Mouse (Mus musculus): ENCODE data around the gene Insyn1. TPM values are rescaled to one million over a fixed set of nuclear protein-coding genes. Genes with fewer than 3 reads are reported as not detected.

Gene Insyn1
- total RNA-seq (2015; ENCODE audit: low replicate concordance), result not detected in 2 replicates
- total RNA-seq (2017; ENCODE audit: low replicate concordance), result not detected in 2 replicates

DNA sequence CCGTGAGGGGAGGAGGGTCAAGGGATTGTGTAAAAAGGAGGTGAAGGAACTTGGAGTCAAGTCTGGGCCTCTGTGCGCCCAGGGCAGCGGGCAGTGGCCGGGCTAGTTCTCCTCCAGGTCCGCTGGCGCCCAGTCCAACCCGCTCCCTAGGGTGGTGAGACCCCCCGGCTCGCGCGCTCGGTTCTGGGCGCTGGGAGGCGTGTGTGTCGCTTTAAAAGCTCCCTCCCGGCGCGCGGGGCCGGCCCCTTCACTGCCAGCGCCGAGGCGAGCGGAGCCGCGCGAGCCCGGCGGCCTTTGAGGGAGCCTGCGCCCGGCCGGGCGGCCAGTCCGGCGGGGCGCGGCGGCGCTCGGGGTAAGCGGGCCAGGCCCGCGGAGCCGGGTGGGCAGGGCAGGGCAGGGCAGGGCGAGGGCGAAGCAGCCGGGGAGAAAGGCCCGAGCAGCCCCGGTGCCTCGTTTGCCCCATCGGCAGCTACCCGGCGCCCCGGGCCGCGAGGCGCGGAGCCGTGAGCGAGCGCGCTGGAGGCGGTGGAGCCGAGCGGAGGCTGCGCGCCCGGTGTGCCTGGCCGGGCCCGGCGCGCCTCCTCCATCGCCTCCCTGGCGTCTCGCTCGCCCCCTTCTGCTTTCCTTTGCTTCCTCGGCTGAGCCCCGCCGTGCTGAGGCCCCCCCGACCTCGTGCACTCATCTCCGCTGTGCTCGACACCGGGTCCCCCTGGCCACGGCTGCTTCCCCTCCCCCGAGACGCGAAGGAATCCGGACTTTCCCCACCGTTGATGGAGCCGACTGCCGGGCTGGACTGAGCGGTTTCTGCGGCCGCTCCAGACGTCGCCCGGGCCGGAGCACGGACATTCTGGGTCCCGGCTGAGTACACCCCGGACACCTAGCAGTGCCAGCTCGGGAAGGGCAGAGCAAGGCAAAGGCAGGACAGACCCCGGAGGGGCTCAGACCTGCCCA is at the start of gene Insyn1:
Gene Insyn1 (plus strand): TSS at position 753 of the 951 bp plus-strand sequence.
- ATAC-seq (replicated peaks; ENCODE audit: low FRiP score, poor library complexity, severe bottlenecking), result no peak

DNA sequence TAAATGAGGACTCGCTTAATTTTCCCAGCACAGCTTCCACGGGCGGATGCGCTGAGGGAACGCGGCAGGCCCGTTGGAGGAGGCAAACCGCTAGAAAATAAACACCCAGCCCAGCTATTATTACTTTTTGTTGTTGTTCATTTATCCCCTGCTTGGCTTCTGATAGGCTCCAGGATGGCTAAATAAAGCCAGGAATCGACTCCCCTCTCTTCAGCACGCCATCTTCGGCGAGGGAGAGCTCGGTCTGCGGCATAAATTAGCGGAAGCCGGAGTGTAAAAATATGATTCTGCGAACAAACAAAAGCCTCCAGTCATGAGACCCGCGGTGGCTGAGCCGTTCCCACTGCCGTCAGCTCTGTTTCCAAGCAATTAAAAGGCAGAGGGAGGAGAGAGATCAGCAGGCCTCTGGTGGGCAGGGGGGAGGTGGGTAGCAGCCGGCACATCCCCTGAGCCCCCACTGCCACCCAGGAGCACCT is 49.4 kb upstream of the Insyn1 start:
- ATAC-seq (replicated peaks; ENCODE audit: low FRiP score, poor library complexity, severe bottlenecking), result no peak

DNA sequence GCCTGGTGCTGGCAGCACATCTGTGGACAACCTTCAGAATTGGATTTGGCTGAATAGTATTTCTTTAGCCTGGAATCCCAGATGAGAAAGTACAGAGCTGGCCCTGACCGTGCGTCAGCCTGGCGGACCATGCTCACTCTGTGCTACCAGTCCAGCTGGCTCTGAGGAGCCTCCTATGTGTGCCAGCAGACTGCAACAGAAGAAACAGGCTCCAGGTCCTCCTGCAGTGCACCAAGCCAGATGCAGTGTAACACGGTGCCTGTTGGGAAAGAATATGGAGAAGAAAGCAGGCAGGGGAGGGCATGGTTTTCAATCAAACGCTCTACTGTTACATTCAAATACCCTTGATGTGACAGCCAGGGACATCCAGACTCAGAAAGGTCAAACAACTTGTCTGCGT is 48.3 kb upstream of the Insyn1 start:
- no peak for ATAC-seq (replicated peaks; ENCODE audit: low FRiP score, poor library complexity, severe bottlenecking)

DNA sequence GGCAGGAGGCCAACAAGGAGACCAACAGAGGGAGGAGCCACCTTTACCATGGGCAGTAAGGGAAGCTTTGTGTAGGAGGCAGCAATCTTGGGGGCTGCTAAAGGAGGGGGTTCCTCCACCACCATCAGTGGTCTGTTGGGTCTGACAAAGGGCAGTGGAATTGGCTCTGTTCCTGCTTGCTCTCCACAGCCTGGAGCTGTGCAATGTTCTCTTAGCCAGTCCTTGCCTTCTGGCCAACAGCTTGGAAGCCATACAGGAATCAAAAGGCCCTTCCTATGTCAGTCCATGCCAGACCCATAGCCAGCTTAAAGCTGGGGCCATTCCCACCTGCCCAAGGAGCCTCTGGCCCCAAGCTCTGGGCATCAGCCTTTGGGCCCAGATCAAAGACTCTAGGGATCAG is 47.8 kb upstream of the Insyn1 start:
- ATAC-seq (replicated peaks; ENCODE audit: low FRiP score, poor library complexity, severe bottlenecking), result no peak

GRCm38 (mm10) chr9:58441351-58442104 is 46.9 kb upstream of the Insyn1 start:
- no peak for ATAC-seq (replicated peaks; ENCODE audit: low FRiP score, poor library complexity, severe bottlenecking)

DNA sequence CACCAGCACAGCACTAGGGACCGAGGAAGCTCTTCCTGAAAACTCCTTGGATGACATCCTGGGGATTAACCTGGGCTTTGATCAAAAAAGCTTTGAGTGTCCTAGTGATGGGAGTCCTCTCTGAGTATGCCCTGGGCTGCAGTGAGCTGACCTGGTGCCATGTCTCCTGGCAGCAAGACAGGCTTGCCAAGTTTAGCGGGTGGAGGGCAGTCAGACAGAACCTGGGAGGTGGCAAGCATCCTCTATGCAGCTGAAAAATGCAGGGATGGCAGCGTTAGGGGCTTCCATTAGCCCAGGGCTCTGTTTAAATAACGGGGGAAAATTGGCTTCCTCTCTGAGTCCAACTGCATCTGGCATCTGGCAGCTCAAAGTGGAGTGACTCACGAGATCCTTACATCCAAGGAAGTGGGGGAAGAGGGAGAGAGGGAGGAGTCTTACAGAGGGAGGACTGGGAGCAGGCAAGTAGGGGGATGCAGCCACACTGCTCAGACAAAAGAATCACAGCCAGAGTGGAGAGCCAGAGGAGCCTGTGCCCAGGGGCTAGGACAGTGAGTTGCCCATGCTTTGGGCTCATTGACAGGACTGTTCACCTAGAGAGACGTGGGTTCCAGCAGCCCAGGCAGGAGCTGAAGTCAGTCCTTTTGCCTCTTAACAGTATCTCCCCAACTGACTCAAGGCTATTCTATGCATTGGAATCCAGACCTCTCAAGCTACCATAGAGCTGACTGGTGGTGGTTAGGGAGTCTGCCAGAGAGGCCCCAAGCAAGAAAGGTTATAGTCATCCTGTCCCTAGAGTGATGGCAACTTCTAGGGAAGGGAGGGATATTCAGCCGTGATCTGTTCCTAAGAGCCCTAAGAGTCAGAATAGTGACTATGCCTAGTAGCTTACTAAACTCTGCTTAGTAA is 46.0 kb upstream of the Insyn1 start:
- no peak for ATAC-seq (replicated peaks; ENCODE audit: low FRiP score, poor library complexity, severe bottlenecking)

DNA sequence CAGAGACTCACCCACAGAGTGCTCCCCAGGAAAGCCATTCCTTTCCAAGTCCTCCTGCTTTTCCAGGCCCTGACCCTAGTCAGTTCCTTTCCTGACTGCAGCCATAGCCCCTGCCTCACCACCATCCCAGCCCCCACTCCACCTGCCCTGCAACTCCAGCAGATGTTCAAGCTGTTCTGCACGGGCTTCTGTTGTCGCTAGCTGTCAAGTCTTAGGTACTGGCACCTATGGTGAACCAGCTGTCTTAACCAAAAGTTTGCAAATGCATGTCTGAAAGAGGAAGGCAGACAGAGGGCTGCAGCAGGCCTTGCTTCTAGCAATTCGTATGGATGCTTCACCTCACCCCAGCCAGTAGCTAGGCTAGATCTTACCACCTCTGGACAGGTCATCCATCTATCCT is 45.3 kb upstream of the Insyn1 start:
- no peak for ATAC-seq (replicated peaks; ENCODE audit: low FRiP score, poor library complexity, severe bottlenecking)

- no peak for ATAC-seq (replicated peaks; ENCODE audit: low FRiP score, poor library complexity, severe bottlenecking)
These were observed 41.6 kb upstream of the Insyn1 start for GRCm38 (mm10) chr9:58446829-58447228.

DNA sequence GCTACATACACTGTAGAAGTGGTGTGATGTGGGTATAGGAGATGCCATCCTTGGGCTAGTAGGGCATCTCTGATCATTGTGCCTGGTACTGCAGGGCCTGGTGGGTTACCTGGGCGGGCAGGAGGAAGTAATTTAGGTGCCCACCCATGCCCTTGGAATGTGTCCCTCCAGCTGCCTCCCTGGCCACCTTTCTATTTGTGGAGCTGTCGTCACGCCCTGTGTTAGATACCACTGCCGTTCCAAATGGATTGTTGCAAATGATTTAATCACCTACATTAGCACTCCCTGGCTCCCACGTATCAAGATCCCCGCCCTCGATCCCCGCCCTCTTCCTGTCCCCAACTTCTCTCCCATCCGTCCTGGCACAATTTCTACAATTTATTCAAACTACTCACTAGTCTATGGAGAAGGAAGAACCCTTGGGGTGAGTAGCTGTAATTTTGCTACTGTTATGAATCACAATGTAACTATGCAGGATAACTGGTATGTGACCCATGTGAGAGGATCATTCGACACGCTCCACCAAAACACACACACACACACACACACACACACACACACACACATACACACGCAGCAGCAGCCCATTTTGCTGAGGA is 40.3 kb upstream of the Insyn1 start:
- no peak for ATAC-seq (replicated peaks; ENCODE audit: low FRiP score, poor library complexity, severe bottlenecking)

DNA sequence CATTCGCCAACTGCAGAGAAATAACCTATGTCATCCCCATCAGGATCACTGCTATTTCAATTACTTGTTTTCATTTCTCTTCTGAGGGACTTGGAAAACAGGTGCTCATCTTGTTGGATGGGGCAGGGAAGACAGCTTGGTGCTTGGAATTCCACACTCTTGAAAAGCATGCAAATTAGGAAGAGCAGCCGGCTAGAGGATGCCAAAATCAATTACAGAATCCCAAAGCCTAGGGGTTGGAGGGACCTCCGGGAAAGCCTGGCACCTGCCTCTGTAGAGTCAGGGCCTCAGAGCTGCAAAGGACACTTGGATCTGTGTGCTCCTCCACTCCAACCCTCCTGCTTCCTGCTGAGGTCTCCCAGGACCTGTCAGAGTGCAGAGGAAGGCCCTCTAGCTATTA is 38.9 kb upstream of the Insyn1 start:
- no peak for ATAC-seq (replicated peaks; ENCODE audit: low FRiP score, poor library complexity, severe bottlenecking)

GRCm38 (mm10) chr9:58453791-58454378 is 34.5 kb upstream of the Insyn1 start:
- no peak for ATAC-seq (replicated peaks; ENCODE audit: low FRiP score, poor library complexity, severe bottlenecking)

DNA sequence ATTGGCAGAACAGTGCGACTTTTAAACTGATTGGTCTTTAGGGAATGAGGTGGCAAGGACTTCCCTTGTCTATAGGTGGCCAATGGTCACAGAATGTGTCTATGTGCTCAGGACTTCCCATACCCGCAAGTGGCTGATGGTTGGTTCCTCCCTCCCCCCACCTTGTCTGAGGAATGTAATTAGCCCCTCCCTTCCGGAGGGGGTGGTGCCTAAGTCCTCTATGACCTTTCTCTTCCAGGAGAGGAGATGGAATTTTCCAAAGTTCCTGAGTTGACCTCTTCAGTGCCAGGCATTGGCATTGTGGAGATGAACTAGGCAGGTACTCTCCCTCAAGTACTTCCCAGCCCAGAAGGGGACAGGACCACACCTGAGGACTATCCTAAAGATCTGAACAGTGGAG is 33.5 kb upstream of the Insyn1 start:
- no peak for ATAC-seq (replicated peaks; ENCODE audit: low FRiP score, poor library complexity, severe bottlenecking)

- ATAC-seq (replicated peaks; ENCODE audit: low FRiP score, poor library complexity, severe bottlenecking), result no peak
These were observed 32.6 kb upstream of the Insyn1 start for GRCm38 (mm10) chr9:58455798-58456197.

DNA sequence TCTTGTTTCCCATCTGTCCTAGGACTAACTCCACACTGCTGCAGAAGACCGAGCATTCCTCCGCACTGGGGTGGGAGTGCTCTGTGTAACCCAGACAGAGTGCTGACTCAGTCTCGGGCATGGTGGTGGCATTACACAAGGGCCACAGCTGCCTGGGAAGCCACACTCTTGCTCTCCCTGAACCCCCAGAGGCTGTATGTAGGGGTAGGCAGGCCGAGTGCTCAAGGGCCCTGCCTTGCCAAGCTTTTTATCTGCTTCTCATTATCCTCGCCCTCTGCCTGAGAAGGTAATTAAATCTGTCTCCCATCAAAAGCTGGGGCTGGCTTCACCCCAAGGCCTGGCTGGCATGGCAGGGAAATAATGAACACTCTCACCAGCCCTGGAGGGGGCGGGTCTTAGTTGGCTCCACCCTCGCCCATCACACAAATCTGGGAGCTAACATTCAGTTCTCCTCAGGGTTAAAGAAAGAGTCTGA is 30.9 kb upstream of the Insyn1 start:
- no peak for ATAC-seq (replicated peaks; ENCODE audit: low FRiP score, poor library complexity, severe bottlenecking)

DNA sequence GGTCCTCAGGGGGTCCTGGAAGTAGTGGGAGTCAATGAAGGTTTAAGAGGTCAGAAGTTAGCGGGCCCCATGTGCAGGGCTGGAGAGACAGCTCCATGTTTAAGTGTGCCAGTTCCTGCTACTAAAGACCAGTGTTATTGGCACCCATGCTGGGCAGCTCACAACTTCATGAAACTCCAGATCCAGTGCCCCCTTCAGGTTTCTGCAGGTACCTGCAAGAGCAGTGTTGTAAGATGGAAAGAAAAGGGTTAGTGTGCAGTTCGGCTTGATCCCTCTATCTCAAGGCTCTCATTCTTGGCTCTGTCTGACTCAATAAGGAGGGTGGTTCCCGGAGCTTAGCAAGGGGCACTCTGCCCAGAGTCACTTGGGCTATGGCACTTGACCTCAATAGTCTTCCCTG is 30.1 kb upstream of the Insyn1 start:
- no peak for ATAC-seq (replicated peaks; ENCODE audit: low FRiP score, poor library complexity, severe bottlenecking)

GRCm38 (mm10) chr9:58458856-58459553 is 29.4 kb upstream of the Insyn1 start:
- no peak for ATAC-seq (replicated peaks; ENCODE audit: low FRiP score, poor library complexity, severe bottlenecking)

DNA sequence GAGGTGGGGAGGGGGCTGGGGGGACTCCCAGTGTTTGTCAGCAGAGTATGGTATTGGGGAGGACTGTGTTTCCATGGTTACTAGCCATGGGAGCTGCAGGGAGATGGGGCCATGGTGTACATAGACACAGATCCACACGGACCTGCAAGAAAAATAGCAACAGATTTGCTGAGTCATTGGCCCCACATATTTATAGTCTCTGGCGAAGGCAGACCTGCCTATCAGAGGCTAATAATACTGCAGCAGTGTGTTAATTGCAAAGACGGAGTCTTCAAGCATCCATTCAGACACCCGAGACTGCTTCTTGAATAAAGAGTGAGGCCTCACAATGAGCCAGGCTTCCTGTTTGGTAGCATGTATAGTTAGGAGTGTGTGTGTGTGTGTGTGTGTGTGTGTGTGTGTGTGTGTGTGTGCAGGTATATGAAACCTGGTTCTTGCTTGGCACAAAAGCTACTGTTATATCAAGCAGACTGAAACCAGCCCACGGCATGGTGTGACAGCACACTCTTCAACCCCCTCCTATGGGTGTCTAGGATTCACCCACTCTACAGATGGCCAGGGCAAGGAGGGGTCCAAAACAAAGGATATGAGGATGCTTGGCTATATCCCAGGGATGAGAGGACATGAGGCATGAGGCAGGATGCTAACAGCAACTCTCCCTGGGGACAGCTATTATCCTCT is 20.9 kb upstream of the Insyn1 start:
- ATAC-seq (replicated peaks; ENCODE audit: low FRiP score, poor library complexity, severe bottlenecking), result no peak

DNA sequence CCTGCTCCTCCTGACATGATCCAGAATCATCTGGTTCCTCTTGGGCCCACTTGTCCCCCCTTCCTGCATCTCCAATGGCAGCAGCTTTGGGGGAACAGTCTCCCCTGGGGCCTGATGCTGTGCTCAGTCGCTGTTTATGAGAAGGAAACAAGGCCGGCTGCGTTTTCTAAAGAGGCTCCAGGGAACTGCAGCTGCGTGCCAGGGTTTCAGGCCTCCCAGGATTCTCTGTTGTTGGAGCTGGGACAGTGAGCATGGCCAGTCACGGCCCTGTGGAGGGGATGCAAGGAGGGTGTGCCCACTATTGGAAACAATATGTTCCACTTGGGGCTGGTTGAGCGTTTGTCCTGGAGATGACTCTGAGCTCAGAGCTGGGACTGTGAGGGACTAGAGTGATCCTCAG is 17.9 kb upstream of the Insyn1 start:
- no peak for ATAC-seq (replicated peaks; ENCODE audit: low FRiP score, poor library complexity, severe bottlenecking)
